Mouse (Mus musculus) hematopoietic multipotent progenitor cell, adult 10-12 weeks (in vitro differentiated cells): ENCODE data around the gene Mapk10. TPM values are rescaled to one million over a fixed set of nuclear protein-coding genes. Genes with fewer than 3 reads are reported as not detected.

ENCODE experiments used
- polyA plus RNA-seq: library from polyadenylated mRNA; stranded (reverse); fragments of >175 nt; gene quantifications from 2 replicates; pipeline ENCODE4 v1.2.3, GENCODE M21; 2012; ENCODE audit warnings: low replicate concordance

The Mapk10 gene
- 0.07 TPM in 1 of 2 replicates, not detected in the other for polyA plus RNA-seq

GRCm38 (mm10) chr5:103211101-103211848 is at the start of gene Mapk10:
Mapk10 (minus strand) TSS chr5:103211334.

Other genes with a start within 250 kb of the Mapk10 start
- gene Ptpn13, start 213.9 kb upstream of the Mapk10 start, polyA plus RNA-seq = 0.73 and 2.0 TPM in 2 replicates